ENCODE assay signal across 9 mouse cellular contexts in the genomic region with DNA sequence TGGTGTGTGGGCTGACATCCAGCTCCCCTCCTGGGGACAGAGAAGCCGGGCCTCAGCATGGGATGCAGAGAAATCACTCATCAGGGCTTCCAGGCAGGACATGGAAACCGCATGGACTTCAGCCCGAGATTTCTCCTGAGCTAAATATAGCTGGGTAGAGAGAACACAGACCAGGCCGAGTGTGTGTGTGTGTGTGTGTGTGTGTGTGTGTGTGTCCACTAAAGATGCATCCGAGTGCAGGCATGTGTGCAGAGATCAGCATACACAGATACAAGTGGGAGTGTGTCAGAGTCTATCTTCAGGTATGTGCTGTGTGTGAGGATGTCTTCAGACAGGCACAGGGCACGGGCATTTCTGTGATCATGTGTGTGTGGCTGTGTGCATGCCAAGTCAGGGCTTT. TPM values are rescaled to one million over a fixed set of nuclear protein-coding genes. Genes with fewer than 3 reads are reported as not detected.
A peak's percentile ranks its signal among the peaks of the same experiment; 100 is the strongest.
DNase-seq lines count a peak whose midpoint lies in the region; ATAC-seq and TF ChIP-seq lines count a peak whose summit lies in the region.
"Had no signal": no experiment of that assay in that cellular context is flagged by ENCODE, and none has a peak within 500 bp of the region (broad histone marks: within the 10 kb centered on the region; RNA-seq: fewer than 3 reads in every experiment).

No protein-coding gene starts in this region.

- no peaks in the 10 kb centered on the region for H3K9me3 ChIP-seq in heart, embryonic 10.5 days
- no peaks in the 10 kb centered on the region for H3K9me3 ChIP-seq in embryonic facial prominence, embryonic 14.5 days (ENCODE audit: control insufficient read depth, low read length)
- no peaks in the 10 kb centered on the region for H3K9me3 ChIP-seq in forebrain, embryonic 11.5 days (ENCODE audit: control insufficient read depth, low read length)
- H3K9me3 ChIP-seq: hindbrain, embryonic 15.5 days had no signal

- H3K4me3 ChIP-seq in heart, embryonic 10.5 days, result no peak overlapping the region
- H3K4me3 ChIP-seq in embryonic facial prominence, embryonic 14.5 days (ENCODE audit: low read depth, low read length), result no peak overlapping the region
- no peak overlapping the region for H3K4me3 ChIP-seq in layer of hippocampus, adult 2 months
- no peak overlapping the region for H3K4me3 ChIP-seq in forebrain, embryonic 11.5 days (ENCODE audit: low read depth, low read length)
- H3K4me3 ChIP-seq: hindbrain, embryonic 15.5 days had no signal

- WGBS in heart, embryonic 10.5 days, result 35% methylated on average over 6 of the region's 6 CpGs
- WGBS in embryonic facial prominence, embryonic 14.5 days, result 54% methylated on average over 6 of the region's 6 CpGs
- 88% methylated on average over 6 of the region's 6 CpGs for WGBS in forebrain, embryonic 11.5 days

- peaks cover 45% of the 10 kb centered on the region for H3K4me1 ChIP-seq in heart, embryonic 10.5 days
- H3K4me1 ChIP-seq in embryonic facial prominence, embryonic 14.5 days (ENCODE audit: control insufficient read depth, insufficient read depth, low read length), result peaks cover 14% of the 10 kb centered on the region
- 0 out of 2 replicates have a peak, but pooled peaks cover 2% of the 10 kb centered on the region for H3K4me1 ChIP-seq in forebrain, embryonic 11.5 days (replicated peaks; ENCODE audit: control insufficient read depth, insufficient read depth, low read length)

- H3K27ac ChIP-seq in heart, embryonic 10.5 days, result peak overlapping the region; percentile 73
- H3K27ac ChIP-seq in embryonic facial prominence, embryonic 14.5 days (replicated peaks; ENCODE audit: low read depth, low read length), result peak overlapping the region; percentile 61
- H3K27ac ChIP-seq in layer of hippocampus, adult 2 months, result no peak overlapping the region
- no peak overlapping the region for H3K27ac ChIP-seq in forebrain, embryonic 11.5 days (ENCODE audit: low read depth, low read length)
- H3K27ac ChIP-seq: hindbrain, embryonic 15.5 days had no signal

- no peak for DNase-seq in heart, embryonic 10.5 days (ENCODE audit: low spot score)
- DNase-seq in heart, adult 8-10 months (ENCODE audit: low spot score), result no peak
- peak; percentile 61 for DNase-seq in 3134 (ENCODE audit: extremely low read depth, insufficient read length, low spot score)
- DNase-seq in embryonic facial prominence, embryonic 14.5 days (ENCODE audit: low spot score), result peak; percentile 71
- peak; percentile 63 for DNase-seq in heart, postnatal 4 days
- DNase-seq in layer of hippocampus, adult 2 months (ENCODE audit: low spot score in 2 of 2), result no peak
- no peak for DNase-seq in forebrain, embryonic 11.5 days (ENCODE audit: low spot score)

- TF ChIP-seq CTCF in layer of hippocampus, adult 2 months (conservative IDR thresholded peaks at IDR 0.05), result no peak

- no peak overlapping the region for H3K4me2 ChIP-seq in embryonic facial prominence, embryonic 14.5 days (ENCODE audit: low read depth, low read length)
- H3K4me2 ChIP-seq in forebrain, embryonic 11.5 days (ENCODE audit: low read depth, low read length, severe bottlenecking), result no peak overlapping the region
- H3K4me2 ChIP-seq: hindbrain, embryonic 15.5 days had no signal

- H3K27me3 ChIP-seq in heart, embryonic 10.5 days (ENCODE audit: insufficient read depth, poor library complexity, severe bottlenecking), result peaks cover 8% of the 10 kb centered on the region; the same call in 1 of the 2 replicates
- no peaks in the 10 kb centered on the region for H3K27me3 ChIP-seq in embryonic facial prominence, embryonic 14.5 days (replicated peaks; ENCODE audit: control insufficient read depth, insufficient read depth, low read length)
- H3K27me3 ChIP-seq in forebrain, embryonic 11.5 days (ENCODE audit: control insufficient read depth, insufficient read depth, low read length), result no peaks in the 10 kb centered on the region
- H3K27me3 ChIP-seq: hindbrain, embryonic 15.5 days had no signal

- H3K36me3 ChIP-seq in heart, embryonic 10.5 days, result no peaks in the 10 kb centered on the region
- no peaks in the 10 kb centered on the region for H3K36me3 ChIP-seq in embryonic facial prominence, embryonic 14.5 days (ENCODE audit: control insufficient read depth, insufficient read depth, low read length)
- no peaks in the 10 kb centered on the region for H3K36me3 ChIP-seq in forebrain, embryonic 11.5 days (ENCODE audit: control insufficient read depth, insufficient read depth, low read length)
- H3K36me3 ChIP-seq: hindbrain, embryonic 15.5 days had no signal

- ATAC-seq in embryonic facial prominence, embryonic 14.5 days (ENCODE audit: low read depth), result peak; percentile 27; the same call in 1 of the 2 replicates
- ATAC-seq in inflammation-experienced regulatory T-cells, adult 6 months, result no peak
- no peak for ATAC-seq in forebrain, embryonic 11.5 days (replicated peaks; ENCODE audit: low FRiP score)

- H3K9ac ChIP-seq in embryonic facial prominence, embryonic 14.5 days (ENCODE audit: low read depth, low read length), result no peak overlapping the region; the same call in 1 of the 2 replicates
- no peak overlapping the region for H3K9ac ChIP-seq in forebrain, embryonic 11.5 days (ENCODE audit: low read length)
- H3K9ac ChIP-seq: hindbrain, embryonic 15.5 days had no signal

RNA-seq across cellular contexts. Expression of a gene that starts 25.0 kb away (rescaled TPM):
- polyA plus RNA-seq in heart, embryonic 10.5 days (2016; fragmentation: Nextera tagmentation; extraction: Ambion mirVana), result 17.1 and 20.1 TPM in 2 replicates
- 10 to 100 TPM in 2 of 4 experiments, 1 to 10 TPM in 2; 5.0 to 18.1 (median 12.0) TPM for total RNA-seq in heart, adult 8-10 months (2022)
- polyA plus RNA-seq in embryonic facial prominence, embryonic 14.5 days (2014; fragmentation: Nextera tagmentation; extraction: Ambion mirVana), result 35.5 and 39.9 TPM in 2 replicates
- total RNA-seq in heart, postnatal 4 days (2021), result 1 to 10 TPM; 6.4 to 9.5 TPM
- polyA plus RNA-seq in inflammation-experienced regulatory T-cells, adult 6 months (2017; shearing (Covaris generic)), result 10 to 100 TPM; 26.4 to 51.5 (median 39.3) TPM
- total RNA-seq in layer of hippocampus, adult 2 months (2021), result 10 to 100 TPM; 17.0 to 17.5 TPM
- polyA plus RNA-seq in forebrain, embryonic 11.5 days (2014; fragmentation: Nextera tagmentation; extraction: Ambion mirVana), result 10.7 and 13.0 TPM in 2 replicates

RNA-seq across cellular contexts. Expression of a gene that starts 36.8 kb away (rescaled TPM):
- polyA plus RNA-seq in heart, embryonic 10.5 days (2016; fragmentation: Nextera tagmentation; extraction: Ambion mirVana), result 39.7 and 47.3 TPM in 2 replicates
- total RNA-seq in heart, adult 8-10 months (2022), result 1 to 10 TPM; 3.5 to 6.3 (median 4.8) TPM
- polyA plus RNA-seq in embryonic facial prominence, embryonic 14.5 days (2014; fragmentation: Nextera tagmentation; extraction: Ambion mirVana), result 21.6 and 22.9 TPM in 2 replicates
- 10 to 100 TPM; 15.5 to 17.2 TPM for total RNA-seq in heart, postnatal 4 days (2021)
- 1 to 10 TPM; 2.4 to 4.5 (median 3.5) TPM for polyA plus RNA-seq in inflammation-experienced regulatory T-cells, adult 6 months (2017; shearing (Covaris generic))
- total RNA-seq in layer of hippocampus, adult 2 months (2021), result 10 to 100 TPM; 20.8 to 21.9 TPM
- polyA plus RNA-seq in forebrain, embryonic 11.5 days (2014; fragmentation: Nextera tagmentation; extraction: Ambion mirVana), result 29.8 and 30.9 TPM in 2 replicates

RNA-seq across cellular contexts. Expression of a gene that starts 54.1 kb away (rescaled TPM):
- 348 and 363 TPM in 2 replicates for polyA plus RNA-seq in heart, embryonic 10.5 days (2016; fragmentation: Nextera tagmentation; extraction: Ambion mirVana)
- total RNA-seq in heart, adult 8-10 months (2022), result 100 to 1,000 TPM; 117 to 135 (median 123) TPM
- 325 and 348 TPM in 2 replicates for polyA plus RNA-seq in embryonic facial prominence, embryonic 14.5 days (2014; fragmentation: Nextera tagmentation; extraction: Ambion mirVana)
- total RNA-seq in heart, postnatal 4 days (2021), result 100 to 1,000 TPM; 162 to 169 TPM
- 100 to 1,000 TPM; 207 to 260 (median 248) TPM for polyA plus RNA-seq in inflammation-experienced regulatory T-cells, adult 6 months (2017; shearing (Covaris generic))
- 100 to 1,000 TPM; 134 to 145 TPM for total RNA-seq in layer of hippocampus, adult 2 months (2021)
- 313 and 317 TPM in 2 replicates for polyA plus RNA-seq in forebrain, embryonic 11.5 days (2014; fragmentation: Nextera tagmentation; extraction: Ambion mirVana)

RNA-seq across cellular contexts. Expression of a gene that starts 59.9 kb away (rescaled TPM):
- polyA plus RNA-seq in heart, embryonic 10.5 days (2016; fragmentation: Nextera tagmentation; extraction: Ambion mirVana), result 1.5 and 2.1 TPM in 2 replicates
- total RNA-seq in heart, adult 8-10 months (2022), result 1 to 10 TPM; 1.0 to 1.7 (median 1.5) TPM
- polyA plus RNA-seq in embryonic facial prominence, embryonic 14.5 days (2014; fragmentation: Nextera tagmentation; extraction: Ambion mirVana), result 5.9 and 8.7 TPM in 2 replicates
- under 1 TPM; 0.38 to 0.47 TPM for total RNA-seq in heart, postnatal 4 days (2021)
- not detected for polyA plus RNA-seq in inflammation-experienced regulatory T-cells, adult 6 months (2017; shearing (Covaris generic))
- 100 to 1,000 TPM; 161 to 176 TPM for total RNA-seq in layer of hippocampus, adult 2 months (2021)
- polyA plus RNA-seq in forebrain, embryonic 11.5 days (2014; fragmentation: Nextera tagmentation; extraction: Ambion mirVana), result 8.0 and 9.2 TPM in 2 replicates

Comparison
In these comparisons a context has a peak if more than half of its experiments do, and no peak if none do; other contexts are left out.
1. DNase-seq: peak in 3134 (single experiment), embryonic facial prominence, embryonic 14.5 days (single experiment) and heart, postnatal 4 days (single experiment); none in heart, embryonic 10.5 days (single experiment), heart, adult 8-10 months (single experiment), layer of hippocampus, adult 2 months (0 of 2) and forebrain, embryonic 11.5 days (single experiment).
2. H3K27ac ChIP-seq: peak in heart, embryonic 10.5 days (single experiment) and embryonic facial prominence, embryonic 14.5 days (single experiment); none in layer of hippocampus, adult 2 months (single experiment) and forebrain, embryonic 11.5 days (single experiment).